Mouse (Mus musculus) spleen, postnatal 4 days (tissue): ENCODE results near the gene Gm49358.

Source experiments
- DNase-seq, 2 experiments: peaks; one replicate each; pipeline ENCODE4 v3.0.0; 2022; ENCODE audit warnings: low spot score in 2 of 2

Gene Gm49358

DNA sequence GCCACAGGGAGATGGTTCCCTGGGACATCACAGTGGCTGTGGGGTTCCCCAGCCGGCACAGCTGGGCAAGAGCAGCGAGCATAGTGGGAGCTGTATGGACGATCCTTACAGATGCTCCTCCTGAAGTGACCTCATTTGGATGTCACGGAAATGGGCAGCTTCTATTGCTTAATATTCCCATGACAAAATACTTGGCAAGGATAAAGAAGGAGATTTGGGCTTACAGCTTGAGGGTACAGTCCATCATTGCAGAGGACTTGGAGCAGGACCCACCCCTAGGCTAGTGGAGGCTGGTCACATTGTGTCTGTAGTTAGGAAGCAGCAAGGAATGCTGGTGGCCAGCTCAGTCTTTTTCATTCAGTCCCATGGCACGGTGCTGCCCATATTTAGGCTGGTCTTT, 46.8 kb downstream of the Gm49358 start:
- no peak for DNase-seq

DNA sequence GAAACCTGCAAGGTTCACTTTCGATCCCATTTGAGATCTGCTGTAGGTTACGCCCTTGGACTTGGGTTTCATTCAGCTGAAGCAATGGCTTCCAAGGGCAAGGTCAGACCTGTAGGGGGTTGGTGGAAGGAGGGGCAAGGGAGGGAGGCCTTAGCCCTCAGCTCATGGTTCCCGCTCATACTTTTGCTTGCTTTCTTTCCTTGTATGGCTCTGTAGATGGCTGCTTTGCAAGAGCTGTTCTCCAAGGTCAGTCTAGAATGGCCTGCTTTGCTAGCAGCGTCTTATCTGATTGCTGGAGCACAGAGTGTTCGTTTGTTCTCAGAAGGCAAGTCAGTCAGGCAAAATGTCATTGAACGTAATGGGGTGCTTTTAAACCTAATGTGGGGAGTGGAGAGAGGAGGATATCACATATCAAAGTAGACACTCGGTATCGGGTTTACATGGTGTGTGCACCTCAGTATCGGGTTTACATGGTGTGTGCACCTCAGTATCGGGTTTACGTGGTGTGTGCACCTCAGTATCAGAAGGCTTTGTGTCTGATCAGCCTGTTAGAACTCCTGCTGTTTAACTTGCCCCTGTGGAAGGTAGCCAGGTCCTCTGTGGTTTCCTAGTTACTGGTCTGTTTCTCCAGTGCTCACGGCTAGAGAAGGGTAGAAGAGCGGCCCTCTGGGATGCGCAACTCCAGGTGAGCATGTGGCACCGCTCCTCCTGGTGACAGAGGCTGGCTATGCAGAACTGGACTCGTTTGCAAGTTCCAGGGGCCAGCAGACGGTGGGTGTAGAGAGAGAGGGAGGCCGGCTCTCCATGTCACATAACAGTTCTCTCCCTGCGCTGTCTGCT, 50.7 kb downstream of the Gm49358 start:
- DNase-seq: no peak

DNA sequence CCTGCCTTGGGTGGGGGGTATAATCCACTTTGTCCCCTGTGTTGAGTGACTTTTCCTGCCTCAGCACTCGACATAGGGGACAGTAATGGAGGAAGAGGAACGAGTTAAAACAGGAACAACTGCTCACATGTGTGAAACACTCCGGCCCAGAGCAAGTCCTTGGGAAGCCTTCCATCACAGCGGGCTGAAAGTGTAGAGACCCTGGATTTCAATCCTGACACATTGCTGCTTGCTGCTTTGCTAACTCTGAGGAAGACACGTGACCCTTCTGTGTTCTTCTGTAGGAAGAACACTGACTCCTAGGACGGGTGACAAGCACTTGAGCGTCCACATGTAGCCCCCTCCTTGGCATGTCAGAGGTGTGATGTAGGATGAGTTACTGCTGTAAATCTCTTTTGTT, 51.4 kb downstream of the Gm49358 start:
- DNase-seq: no peak

DNA sequence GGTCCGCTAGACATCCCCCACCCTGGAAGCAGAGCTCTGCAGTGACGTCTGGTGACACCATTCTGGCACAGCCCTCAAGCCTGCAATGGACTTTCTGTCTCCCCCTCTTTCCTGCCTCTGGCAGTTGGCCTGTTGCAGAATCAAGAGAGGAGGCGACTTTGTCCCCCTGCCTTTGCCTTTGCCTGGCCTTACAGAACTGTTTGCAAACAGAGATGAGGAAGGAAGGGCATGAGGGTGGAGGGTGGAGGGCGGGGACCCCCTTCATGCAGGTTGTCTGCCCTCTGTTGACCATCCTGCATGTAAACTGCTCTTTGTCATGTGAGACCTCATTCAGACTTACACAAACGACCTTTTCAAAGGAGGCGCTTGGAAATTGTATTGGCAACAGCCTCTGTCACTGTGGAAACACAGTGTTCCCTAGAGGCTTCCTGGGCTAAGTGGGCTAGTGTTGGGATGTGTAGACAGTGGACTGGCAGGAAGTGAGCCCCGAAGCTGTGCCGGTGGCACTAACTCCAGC, 55.9 kb downstream of the Gm49358 start:
- DNase-seq: no peak

DNA sequence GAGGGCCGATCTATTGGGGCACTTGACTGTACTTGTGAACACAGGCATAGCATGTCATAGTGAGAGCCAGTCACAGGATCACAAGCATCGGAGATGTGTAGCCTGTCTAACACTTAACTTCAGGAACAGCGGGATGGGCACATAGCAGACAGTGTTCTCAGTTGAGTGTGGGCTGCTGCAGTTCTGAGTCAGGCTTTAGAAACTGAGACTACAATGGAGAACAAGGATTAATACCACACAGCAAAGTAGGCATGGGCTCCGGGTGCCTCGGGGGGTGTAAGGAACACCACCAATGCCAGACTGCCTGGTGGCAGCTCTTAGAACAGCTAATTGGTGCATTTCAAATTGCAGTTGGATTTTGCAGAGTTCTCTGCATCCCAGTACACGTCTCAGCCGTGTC, 57.2 kb downstream of the Gm49358 start:
- DNase-seq: no peak

DNA sequence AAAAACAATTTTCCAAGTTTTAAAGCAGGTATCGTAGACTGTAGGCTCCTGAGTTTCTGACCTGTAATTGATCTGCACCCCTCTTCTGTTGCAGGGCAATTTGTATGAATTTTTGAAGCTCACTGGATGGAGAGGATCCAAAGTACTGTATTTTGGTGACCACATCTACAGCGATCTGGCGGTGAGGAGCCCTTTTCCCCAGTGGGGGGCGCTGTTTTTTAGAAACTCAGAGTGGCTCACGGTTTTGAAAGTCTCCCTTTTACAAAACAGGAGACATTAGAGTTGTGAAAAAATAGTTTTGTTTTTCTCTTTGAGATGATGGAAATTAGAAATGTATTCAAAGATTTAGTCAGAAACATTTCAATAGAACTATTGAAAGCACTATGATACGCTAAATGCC, 60.3 kb downstream of the Gm49358 start:
- no peak for DNase-seq

DNA sequence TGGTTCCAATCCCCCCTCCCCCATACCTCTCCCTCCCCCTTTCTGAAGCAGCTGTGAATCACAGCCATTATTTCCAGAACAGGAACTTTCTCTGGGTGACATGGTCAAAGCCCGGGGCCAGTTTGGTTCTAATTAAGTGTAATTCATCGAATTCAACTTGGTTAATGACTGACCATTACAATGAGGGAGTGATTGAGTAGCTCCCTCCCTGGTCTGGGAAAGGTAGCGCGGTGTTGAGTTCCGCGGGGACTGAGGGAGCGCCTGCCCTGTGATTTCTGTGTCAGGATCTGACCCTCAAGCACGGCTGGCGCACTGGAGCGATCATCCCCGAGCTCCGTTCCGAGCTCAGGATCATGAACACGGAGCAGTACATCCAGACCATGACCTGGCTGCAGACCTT, 61.1 kb downstream of the Gm49358 start:
- no peak for DNase-seq

DNA sequence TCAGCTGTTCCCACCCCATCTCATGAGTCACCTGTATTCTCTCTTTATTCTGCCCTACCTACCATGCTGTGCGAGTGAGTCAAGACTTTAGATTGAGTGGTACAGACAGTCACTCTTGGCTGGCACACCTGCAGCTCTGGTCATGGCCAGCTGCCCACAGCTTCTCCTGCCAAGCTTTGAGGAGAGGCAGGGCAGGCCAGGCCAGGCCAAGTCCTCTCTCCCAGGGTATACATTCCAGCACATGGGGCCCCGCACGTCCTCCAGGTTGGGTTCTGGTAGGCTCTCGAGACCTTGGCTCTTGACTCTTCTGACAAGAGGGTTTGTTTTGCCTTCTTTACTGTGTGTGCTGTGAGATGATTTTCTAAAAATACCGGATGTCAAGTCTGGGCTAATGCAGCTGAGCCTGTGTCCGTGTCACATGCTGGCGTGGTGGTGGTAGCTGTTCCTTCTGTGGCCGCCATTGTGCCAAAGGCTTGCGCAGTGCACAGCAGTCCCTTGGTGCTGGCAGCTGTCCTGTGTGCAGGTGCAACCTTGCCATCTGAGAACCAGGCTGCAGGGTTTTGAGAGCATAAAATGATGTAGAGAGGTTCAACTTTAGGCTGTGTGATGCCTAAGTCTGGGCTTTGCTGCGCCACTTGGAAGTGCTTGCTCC, 62.2 kb downstream of the Gm49358 start:
- DNase-seq: no peak

DNA sequence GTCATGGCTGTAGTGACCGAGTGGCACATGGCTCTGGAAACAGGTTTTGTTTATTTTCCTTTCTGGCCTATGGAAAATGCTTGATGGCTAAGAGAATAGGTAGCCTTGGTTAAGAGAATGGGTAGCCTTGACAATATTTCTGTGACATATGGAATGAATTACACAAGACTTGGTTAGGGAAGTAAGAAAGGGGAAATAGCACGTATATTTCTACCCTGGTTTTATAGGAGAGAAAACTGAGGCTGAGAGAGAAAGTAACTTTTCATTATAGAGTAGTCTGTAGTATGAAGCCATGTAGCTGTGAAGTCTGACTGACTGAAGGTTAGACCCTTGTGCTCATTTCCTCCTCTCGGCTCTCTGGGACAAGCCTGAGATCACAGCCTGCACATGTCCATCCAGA, 63.2 kb downstream of the Gm49358 start:
- no peak for DNase-seq

DNA sequence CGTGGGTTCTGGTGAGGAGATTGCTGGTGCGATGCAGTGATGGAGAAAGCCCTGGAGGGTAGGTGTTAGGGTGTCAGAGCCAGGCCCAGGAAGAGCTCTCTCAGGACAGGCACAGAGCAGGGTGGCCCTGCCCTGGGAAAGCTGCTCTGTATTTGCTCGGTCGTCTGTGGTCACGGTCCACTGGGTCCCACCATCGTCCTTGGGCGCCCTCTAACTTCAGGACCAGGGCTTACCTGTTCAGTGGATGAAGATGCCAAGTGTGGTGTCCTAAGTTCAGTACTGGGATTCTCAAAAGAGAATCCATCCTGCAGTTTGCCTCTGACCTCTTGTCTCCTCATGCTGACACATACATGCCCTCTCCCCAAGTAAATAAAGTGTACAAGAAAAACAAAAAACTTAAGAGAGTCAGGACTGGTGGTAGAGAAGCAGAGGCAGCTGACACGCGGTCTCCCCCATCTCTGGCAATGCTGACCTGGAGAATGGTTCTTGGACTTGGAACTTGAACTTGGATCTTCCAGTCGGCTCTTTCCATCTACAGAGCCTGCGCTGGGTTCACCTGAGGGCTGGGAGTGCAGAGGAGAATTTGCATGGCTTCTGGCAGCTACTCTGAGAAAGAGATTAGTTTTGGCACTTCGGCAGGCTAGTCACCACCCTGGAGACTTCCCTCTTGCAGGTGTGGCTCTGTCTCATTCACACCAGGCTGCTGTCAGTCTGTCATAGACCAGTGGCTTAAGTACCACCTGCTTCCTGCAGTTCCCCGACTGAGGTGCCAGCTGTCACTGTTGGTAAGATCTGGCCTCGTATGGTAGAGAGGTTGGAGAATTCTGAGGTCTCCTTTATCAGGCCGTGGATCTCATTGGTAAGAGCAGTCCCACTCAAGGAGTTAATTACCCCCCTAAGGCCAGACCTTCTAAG, 64.7 kb downstream of the Gm49358 start:
- DNase-seq: peak in 1 of 2 experiments; percentile 27

DNA sequence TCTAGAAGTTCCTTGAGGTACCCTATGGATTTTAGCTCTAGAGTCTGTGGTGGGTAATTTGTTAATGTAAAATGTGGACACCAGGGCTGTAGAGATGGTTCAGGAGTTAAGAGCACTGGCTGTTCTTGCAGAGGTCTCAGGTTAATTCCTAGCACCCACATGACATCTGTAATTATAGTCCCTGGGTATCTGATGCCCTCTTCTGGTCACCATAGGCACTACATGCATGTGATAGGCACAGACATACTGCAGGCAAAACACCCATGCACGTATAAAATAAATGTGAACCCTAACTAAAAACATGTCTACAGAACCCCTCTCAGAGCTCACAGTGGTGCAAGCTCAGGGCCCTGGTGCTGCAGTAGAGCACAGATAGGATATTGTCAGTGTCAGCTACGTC, 65.7 kb downstream of the Gm49358 start:
- DNase-seq: no peak

DNA sequence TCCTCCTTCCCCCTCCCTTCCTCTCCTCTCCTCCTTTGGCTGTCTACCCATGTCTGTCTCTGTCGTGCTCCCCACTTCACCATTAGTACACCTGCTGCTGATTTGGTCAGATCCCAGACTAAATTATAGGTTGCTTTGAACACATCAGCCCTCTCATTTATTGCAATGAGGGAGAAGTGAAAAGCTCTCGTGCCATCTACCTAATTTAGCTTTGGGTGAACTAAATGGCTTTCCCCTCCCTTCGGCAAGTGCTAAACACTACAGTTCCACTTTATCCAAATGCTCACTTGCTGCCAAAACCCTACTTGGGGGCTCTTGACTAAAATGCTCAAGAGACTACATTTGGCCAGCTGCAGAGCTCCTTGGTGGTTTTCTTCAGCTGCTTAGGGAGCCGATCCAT, 73.0 kb downstream of the Gm49358 start:
- DNase-seq: no peak

DNA sequence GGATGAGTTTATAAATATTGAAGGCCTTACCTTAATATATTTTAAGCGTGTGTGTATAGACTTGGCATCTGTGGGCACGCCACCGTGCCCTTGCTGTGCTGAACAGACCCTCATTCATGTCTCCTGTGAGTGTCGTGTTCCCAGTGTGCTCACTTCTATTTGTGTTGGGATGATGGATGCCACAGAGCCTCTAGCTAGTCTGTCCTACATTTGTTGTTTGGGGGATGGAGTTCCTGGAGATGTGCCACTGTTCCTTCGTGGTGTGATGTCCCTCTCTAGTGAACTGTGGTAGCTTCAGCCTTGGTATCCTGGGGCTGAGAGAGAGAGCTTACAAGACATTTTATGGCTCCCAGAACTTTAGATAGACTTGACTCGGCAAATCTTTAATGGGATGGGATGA, 75.1 kb downstream of the Gm49358 start:
- no peak for DNase-seq

DNA sequence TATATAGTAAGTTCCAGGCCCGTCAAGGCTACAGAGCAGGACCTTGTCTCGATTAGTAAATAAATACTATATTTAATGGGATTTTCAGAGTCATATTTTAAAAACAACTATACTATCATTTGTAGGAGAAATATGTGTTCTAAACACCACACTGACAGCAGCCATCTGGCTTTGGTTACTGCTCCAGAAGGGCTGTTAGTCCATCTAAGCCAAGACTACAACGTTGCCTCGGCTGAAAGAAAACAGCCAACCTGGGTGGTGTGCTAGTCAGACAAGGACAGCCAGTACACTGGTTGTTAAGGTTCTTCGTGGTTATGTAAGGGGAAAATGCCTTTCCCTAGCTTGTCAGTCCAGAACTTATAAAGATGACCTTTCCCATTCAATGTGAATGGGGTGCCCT, 78.9 kb downstream of the Gm49358 start:
- DNase-seq: no peak

DNA sequence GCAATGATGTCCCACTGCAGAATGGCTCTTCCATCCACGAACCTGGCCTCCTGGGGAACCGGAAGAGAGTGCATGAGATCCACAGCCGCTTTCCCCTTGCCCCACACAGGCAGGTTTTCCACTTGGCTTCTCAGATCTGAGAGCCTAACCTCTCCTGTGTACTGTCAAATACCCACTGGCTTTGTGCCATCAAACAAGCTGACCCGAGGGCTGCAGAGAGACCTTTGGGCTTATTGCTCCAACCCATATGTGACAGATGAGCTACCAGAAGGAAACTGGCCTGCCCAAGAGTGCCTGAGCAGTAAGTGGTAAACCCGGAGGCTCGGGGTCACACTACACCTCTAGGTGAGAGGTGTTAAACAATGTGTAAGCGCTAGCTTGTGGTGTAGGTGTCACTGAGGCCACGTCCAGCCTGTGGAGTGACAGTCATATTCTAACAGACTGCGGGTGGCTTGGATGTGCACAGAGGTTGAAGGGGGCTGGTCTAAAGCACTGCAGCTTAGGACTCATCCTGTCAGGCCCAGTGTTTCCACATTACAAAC, 83.2 kb downstream of the Gm49358 start:
- no peak for DNase-seq

DNA sequence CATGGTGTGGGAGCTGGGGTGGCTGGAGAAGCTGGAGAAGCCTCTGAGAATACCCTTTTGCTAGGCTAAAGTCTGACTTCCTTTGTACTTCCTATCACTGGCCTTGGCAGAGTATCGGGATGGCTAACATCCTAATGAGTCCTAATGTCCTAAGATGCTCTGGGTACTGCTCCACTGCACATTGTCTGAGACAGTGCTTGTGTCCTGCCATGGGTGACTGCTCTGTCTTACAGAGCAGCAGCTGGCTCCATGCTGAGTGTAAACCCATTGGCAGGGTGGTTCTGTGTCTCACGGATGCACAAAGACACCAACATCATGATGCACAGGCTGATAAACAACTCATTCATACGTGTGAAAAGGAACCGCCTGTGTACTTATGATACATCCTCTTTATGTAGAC, 85.3 kb downstream of the Gm49358 start:
- DNase-seq: no peak

DNA sequence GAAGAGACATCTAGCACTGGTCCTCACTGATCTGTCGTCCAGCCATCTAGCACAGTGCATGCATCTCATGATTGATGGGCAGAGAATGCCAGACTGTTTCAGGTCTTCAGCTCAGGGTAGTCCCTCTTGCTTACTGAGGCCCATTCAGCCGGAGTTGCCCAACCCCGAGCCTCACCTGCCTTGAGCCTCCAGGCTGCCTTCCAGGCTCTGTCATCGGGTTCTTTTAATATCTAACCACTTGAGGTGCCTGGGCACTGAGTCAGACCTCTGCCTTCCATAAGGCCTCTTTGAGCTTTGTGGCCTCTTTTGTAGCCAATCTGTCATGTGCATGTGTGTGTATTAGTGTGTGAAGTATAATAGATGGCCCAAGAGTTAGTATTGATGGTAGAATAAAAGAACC, 85.7 kb downstream of the Gm49358 start:
- DNase-seq: no peak

DNA sequence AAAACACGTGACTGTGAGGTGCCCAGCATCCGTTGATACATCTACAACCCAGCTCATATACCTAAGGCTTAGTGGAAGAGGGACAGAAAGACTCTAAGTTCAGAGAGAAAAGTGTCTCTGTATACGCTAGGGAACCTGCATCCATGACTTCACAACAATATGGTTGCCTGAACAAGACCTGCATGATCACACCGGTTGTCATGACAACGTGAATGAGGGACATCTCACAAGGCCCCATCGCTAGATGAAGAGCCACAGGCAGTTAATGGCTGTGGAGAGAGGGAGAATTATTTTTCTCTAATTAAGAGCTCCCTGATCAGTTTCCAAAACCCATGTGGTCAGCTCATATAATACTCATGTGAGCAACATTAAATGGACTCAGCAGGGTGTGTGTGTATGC, 88.4 kb downstream of the Gm49358 start:
- no peak for DNase-seq

DNA sequence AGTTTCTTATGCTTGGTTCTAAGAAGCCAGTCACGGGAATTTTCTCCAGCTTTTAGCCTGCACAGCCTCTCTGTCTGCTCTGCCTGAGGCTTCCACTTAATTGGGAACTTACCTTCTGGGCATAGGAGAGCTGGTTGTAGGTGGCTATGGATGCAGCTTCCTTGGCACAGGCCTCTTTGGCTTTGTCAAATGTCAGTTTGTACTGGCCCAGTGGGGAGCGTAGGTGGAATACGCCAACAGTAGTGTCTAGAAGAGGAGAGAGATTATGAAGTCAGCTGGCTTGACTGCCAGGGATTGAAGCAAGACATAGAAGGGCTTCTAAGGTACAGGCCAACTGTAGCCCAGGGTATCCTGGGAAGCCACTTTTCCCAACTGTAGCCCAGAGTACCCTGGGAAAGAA, 89.7 kb downstream of the Gm49358 start:
- no peak for DNase-seq

DNA sequence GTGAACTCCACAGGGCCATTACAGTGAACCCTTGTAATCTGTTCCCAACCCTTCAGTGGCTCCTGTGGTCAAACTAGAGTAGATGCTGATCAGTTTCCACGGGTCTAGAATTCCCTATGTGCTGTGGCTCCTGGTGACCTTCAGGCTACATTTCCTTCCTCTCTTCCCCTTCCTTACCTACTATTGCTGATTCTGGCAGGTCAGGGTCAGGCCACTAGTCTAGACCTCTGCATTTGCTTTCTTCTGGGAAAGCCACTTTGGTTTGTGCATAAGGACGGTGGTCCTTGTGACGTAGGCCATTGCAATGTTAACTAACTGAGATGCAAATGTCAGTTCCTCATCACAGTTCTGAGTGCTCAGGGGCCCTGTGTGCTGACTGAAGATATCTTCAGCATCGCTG, 96.6 kb downstream of the Gm49358 start:
- DNase-seq: no peak

DNA sequence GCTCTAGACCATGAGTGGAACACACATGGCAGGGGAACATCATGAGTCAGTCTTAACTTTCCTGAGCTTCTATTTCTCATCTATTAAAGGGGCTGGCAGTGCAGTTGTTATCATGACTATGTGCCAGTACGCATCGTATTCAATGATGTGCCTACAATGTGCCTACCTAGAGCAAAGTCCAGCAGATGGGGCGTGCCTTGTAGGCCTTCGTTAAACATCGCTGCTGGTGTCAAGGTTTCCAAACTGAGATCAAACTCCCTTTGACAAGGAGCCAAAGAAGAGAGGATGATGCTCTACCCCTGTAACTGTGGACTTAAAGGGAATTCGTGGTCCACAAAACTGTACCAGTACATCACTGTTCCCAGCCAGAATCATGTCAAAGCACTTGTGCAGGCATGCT, 98.7 kb downstream of the Gm49358 start:
- DNase-seq: no peak

DNA sequence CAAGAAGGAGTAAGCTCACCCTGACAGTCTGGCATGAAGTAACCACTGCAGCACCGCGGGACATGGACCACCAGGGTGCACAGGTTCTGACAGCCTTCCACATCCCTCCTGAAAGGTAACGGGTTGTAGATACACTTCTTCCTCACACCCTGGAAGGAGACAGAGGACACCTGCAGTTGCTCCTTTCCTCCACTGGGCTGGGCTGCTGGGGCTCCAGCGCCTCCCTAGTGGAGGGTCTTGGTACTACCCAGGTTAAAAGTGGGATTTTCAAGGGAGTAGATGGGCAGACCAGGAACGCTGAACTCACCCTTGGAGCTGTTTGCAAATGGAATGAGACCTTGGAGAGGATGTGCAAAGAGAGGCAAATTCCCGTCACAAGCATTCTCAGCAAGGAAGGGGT, 99.7 kb downstream of the Gm49358 start:
- no peak for DNase-seq
